Mouse (Mus musculus) yolk sac, embryonic 10.5 days (tissue): Measurements from ENCODE around the gene Ercc6.
A peak's percentile ranks its signal among the peaks of the same experiment; 100 is the strongest.

Experiments used
- DNase-seq: peaks from one replicate; pipeline ENCODE4 v3.0.0-alpha.2; 2017; ENCODE audit warnings: low spot score

Gene Ercc6

GRCm38 (mm10) chr14:32513336-32514032 is at the start of gene Ercc6:
Gene Ercc6 (plus strand): TSS chr14:32513521.
- peak; percentile 94 for DNase-seq

DNA sequence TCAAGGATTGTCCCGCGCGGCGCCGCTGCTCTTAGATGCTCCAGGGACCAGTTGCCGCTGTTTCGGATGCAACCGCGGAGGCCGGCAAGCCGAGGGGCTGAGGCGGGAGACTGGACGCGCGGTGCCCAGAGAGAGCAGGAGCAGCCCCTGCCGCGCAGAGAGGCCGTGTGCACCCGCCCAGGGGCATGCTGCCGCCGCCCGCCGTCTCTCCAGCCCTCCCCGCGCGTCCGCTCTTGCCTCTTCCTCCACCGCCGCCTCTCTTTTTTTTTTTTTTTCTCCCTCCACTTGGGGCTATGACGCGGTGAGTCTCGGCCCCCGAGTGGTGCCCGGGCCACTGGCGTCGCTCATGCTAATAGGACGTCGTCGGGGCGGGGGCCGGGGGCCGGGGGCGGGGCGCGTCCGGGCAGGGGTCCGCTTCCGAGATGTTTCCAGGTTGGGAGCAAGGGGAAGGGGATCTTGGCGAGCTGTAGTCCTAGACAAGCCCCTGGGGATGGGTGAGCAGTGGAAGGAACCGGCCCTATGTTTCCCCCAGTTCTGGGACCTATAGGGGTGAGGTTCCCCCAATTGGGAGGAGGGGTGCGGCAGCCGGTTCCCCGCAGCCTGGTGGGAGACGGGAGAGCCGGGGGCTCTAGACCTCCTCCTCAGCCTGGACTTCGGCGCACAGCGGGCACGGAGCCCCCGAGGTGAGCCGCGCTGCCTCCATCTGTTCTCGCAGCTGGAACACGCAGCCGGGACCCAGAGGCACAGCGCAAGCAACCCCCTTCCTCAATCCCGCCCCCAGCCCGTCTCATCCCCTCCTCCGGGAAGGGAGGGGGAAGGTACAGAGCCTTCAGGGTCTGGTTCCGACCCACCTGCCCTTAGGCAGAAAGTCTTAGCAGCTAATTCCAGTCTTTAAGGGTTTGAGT is 48.5 kb upstream of the Ercc6 start, which contains the start of gene Slc18a3:
Gene Slc18a3, minus strand, starts transcription at position 250 of the 905 bp plus-strand sequence.
- no peak for DNase-seq

DNA sequence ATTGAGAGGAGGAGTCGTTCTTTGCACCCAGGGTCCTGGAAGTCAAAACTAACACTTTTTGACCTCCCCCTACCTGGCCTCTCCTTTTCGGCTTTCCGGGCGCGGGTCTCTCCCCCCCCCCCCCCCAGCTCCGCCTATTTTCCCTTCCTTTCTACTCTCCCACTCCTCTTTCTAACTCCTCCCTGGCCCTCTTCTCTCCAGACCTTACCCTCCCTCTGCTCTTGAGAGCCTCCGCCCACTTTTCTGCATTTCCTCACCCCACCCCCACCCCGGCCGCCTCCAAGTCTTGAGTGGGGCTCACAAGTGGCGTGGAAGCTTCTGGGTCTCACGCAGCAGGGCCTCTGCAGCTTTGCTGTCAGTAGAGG is 47.8 kb upstream of the Ercc6 start:
- no peak for DNase-seq

DNA sequence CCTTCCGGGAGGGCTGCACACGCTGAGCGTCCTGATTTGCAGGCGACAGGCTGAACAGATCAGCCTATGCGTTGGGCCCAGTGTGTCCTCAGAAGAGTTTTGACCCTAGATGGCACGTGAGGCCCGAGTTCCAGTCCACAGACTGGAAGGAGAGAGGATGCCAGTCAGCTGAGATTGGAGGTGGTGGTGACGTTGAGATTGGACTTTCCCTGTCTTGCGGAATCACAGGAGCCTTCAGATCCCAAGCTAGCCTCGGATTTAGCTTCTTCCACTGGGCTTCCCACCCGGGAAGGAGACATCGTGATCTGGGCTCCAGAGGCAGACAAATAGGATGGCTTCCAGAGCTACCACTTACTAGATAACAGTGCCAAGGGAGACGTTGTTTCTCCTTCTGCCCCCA is 47.4 kb upstream of the Ercc6 start, which contains the start of gene Chat:
Gene Chat, minus strand, starts transcription at position 101 of the 400 bp plus-strand sequence.
- DNase-seq: no peak

DNA sequence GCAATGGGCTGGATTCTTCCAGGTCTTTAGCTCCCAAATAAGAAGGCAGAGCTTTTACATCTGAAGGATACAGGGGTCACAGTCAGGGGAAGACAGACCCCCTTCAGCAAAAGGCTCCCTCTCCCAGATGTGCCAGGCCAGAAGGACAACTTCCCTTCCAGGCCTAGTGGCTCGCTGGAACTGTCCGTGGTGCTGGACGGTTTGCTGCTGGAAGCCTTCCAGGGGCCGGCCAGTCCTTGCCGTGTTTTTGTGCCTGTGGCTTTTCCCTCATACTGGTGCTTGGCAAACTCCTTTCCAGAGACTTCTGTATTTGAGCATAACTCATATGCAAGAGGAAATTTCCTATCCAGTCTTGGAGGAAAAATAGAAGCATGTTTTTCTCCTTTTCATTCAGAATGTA is 45.7 kb upstream of the Ercc6 start:
- peak; percentile 33 for DNase-seq

DNA sequence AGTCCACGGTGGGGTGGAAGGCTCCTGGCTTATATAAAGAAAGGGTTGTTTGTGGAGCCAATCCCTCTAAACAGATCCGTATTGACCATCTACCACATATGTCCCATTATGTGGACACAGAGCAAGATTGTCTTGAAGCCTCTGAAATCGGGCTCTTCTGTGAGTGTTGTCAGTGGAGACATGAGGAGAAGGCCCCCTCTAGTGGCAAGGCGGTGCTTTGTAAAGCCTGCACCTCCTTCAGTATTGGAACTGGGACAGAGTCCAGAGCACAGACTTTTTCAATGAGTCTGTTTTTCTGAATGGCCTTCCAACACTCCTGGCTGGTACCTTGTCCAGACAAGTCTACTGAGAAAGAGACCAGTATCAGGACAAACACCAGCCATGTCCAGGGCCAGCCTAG is 40.3 kb upstream of the Ercc6 start:
- DNase-seq: no peak

DNA sequence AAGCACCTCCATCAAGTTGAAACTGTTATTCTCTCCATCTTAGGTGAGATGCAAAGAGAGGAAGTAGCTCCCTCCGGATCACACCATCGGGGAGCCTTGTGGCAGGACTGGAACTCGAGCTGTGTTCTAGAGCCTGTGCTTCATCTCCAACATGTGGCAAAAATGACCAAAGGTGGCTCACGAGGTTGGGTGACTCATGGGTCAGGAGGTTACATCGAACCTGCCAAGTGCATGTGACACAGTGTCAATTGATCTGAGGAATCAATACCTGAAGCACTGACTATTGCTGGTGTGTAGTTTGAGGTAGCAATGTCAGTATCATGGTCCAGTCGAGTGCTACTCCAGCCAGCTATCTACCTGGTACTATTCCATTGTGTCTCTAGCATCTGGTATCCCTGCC is 36.8 kb upstream of the Ercc6 start:
- DNase-seq: no peak

DNA sequence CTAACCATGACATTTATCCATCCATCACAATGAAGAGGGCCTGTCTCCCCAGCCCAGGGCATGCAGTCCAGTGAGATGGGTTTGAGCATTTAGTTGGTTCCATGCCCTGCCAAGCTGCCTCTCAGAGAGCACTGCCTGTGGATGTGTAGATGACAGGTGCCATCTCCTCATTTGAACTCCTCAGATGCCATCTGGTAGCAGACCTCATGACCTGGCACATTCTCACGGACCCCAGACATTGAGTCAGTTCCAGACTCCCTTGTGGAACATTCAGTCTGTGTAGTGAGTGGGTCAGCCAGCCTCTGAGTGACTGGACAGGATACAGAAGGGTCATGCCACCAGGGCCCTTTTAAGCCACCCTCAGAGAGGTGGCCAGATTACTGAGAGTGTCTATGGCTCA is 35.7 kb upstream of the Ercc6 start:
- no peak for DNase-seq

- no peak for DNase-seq
Observed at GRCm38 (mm10) chr14:32482061-32482460, 31.3 kb upstream of the Ercc6 start.

DNA sequence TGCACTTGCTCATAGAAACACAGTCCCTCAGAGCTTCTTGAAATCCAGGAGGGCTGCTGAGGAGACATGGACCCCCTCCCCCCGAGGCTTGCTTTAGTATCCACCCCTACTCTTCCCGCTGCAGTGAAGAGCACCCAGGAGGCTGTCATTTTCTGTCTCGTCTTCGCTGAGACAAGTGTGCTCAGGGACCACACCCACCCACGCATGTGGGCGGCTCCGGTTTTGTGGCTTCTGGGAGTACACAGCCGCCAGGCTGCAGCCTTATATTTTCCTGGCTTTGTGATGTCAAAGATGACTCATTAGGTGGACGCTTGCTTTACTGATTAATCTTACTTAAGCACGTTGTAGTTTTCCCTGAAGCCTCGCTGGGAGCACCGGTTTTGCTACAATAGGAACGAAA is 20.8 kb upstream of the Ercc6 start:
- DNase-seq: no peak

DNA sequence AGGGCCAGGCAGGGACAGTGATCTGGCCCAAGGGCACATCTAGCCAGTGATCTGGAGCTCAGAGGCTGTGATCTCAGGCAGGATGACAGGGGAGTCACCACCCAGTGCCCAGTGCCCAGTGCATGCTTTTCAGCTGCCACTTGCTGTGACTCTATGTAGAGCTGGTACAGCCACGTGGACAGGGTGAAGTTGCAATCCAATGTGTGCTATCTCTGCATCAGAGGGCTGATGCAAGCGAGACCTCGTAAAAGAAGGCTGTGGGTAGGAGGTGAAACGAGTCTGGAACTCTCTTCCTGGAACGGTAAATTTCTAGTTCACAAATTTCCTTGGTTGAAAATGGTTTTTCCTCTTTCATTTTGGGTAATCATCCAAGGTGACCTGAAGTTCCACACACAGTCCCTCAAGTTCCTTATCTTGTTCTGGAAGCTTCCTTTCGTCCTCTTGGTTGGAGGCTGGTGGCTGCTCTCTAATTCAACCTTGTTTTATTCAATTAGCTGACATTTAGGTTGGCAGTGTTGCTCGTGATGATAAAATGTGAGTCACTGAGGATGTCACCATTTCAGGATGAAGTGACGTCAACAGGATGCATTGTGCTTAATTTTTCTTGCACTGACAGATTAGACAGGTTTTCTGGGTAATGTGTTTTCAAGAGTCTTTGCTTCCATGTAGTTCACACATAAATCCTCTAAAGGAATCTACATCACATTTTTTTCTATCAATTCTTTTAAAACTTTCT is 17.0 kb upstream of the Ercc6 start:
- DNase-seq: no peak

GRCm38 (mm10) chr14:32501303-32501702 is 12.0 kb upstream of the Ercc6 start:
- no peak for DNase-seq

GRCm38 (mm10) chr14:32502764-32503688 is 10.3 kb upstream of the Ercc6 start:
- no peak for DNase-seq

GRCm38 (mm10) chr14:32503897-32504296 is 9.4 kb upstream of the Ercc6 start:
- DNase-seq: no peak

GRCm38 (mm10) chr14:32506329-32506728 is 7.0 kb upstream of the Ercc6 start:
- no peak for DNase-seq

DNA sequence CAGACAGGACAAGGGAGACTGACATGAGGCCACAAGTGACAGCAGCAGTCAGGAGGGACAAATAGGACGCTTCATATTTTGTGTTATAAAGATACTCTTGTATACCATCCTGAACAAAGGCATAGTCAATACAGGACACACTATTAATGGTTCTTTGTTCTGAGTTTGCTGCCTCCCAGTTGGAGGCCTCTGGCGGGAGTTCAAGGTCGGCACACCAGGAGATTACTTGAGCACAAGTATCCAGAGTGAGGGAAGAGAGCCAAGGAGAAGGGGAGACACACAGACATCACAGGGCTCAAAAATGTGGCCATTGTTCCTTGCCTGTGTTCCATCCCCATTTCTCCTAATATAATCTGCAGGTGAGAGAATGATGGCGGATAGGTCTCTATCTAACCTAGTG is 6.1 kb upstream of the Ercc6 start:
- no peak for DNase-seq

GRCm38 (mm10) chr14:32508105-32508835 is 5.1 kb upstream of the Ercc6 start:
- DNase-seq: no peak

GRCm38 (mm10) chr14:32509443-32509961 is 3.8 kb upstream of the Ercc6 start:
- no peak for DNase-seq

GRCm38 (mm10) chr14:32512912-32513311 is 409 bp upstream of the Ercc6 start:
- DNase-seq: no peak

- DNase-seq: no peak
Observed at GRCm38 (mm10) chr14:32516086-32516485, 2.8 kb downstream of the Ercc6 start.
